Mouse (Mus musculus) testis, adult 2 months (tissue): ENCODE measurements around the gene Zscan2. TPM values are rescaled to one million over a fixed set of nuclear protein-coding genes. Genes with fewer than 3 reads are reported as not detected.

ENCODE experiments used
- H3K27ac ChIP-seq: fragments of 200-500 bp; 2 replicates; pipeline ENCODE4 v1.5.1; 2012; ENCODE audit warnings: low read depth, low read length; ENCODE audit not compliant: control insufficient read depth, insufficient read depth
- H3K27me3 ChIP-seq: fragments of 200-500 bp; 2 replicates; pipeline ENCODE4 v1.6.1; 2012; ENCODE audit warnings: mild to moderate bottlenecking, low read length, moderate library complexity; ENCODE audit not compliant: control insufficient read depth, insufficient read depth
- H3K36me3 ChIP-seq: fragments of 200-500 bp; 2 replicates; pipeline ENCODE4 v1.6.1; 2012; ENCODE audit warnings: mild to moderate bottlenecking, low read length; ENCODE audit not compliant: control insufficient read depth, insufficient read depth
- H3K4me1 ChIP-seq: fragments of 200-500 bp; 2 replicates; pipeline ENCODE4 v1.6.1; 2012; ENCODE audit warnings: low read length; ENCODE audit not compliant: control insufficient read depth, insufficient read depth
- H3K4me3 ChIP-seq: fragments of 200-500 bp; 2 replicates; pipeline ENCODE4 v1.5.1; 2012; ENCODE audit warnings: low read depth, mild to moderate bottlenecking, low read length, moderate library complexity, mixed read lengths; ENCODE audit not compliant: control insufficient read depth
- CTCF ChIP-seq: fragments of 200-500 bp; IDR thresholded peaks from 2 replicates; pipeline ENCODE4 v1.5.1; 2012; ENCODE audit warnings: low read depth, mild to moderate bottlenecking, inconsistent platforms, low read length, moderate library complexity; ENCODE audit not compliant: control insufficient read depth, insufficient read depth, insufficient replicate concordance
- POLR2A ChIP-seq: fragments of 200-500 bp; IDR thresholded peaks from 2 replicates; pipeline ENCODE4 v1.6.1; 2012; ENCODE audit warnings: low read depth, mild to moderate bottlenecking, inconsistent platforms, low read length, moderate library complexity; ENCODE audit not compliant: control insufficient read depth
- polyA plus RNA-seq: library from polyadenylated mRNA; depleted of rRNA; stranded (reverse); fragments of >200 nt; gene quantifications from 2 replicates; pipeline ENCODE4 v1.2.3, GENCODE M21; 2012

The Zscan2 gene
- polyA plus RNA-seq, 1 experiment: 35.8 TPM

DNA sequence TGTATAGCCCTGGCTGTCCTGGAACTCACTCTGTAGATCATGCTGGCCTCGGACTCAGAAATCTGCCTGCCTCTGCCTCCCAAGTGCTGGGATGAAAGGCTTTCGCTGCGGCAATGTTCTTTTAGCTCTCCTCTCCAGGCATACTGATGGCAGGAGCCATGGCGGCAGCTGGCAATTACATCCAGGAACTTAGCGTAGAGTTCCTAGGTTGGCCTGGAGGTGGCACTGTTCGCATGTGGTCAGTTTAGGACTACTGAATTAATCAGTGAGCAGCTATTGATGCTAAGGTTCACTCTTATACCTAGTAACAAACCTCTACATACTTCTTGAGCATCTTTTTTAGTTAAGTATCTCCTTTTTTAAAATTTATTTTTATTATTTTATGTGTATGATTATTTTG is 3.5 kb upstream of the Zscan2 start:
- Histone ChIP-seq H3K36me3 (peaks cover 1% of the 10 kb centered on the region; the same call in 1 of the 2 replicates), H3K4me1 (peaks cover 2% of the 10 kb centered on the region; the same call in 1 of the 2 replicates), H3K27ac (peak overlapping the region; percentile 68; the same call in 1 of the 2 replicates), H3K4me3 (peak overlapping the region; percentile 74), H3K27me3 (no peaks in the 10 kb centered on the region)
- TF ChIP-seq CTCF (peak; percentile 76; the same call in 1 of the 2 replicates), POLR2A (no peak)

DNA sequence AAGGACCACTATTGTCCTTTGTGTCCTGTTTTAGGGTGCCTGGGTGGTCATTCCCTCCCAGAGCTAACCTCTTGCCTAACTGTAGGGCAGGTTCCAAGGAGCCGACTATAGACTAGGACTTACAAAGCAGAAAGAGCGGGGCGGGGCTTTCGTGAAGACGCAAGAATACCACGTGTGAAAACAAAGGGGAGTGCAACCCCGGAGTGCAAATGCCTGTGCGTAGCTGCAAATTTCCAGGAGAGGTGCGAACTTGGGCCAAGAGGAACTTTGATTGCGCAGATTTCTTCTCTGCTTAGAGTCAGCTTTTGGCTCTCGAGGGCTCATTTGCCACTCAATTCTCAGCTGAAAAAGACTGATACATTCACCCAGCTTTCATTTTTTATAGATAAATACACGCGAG is 493 bp upstream of the Zscan2 start:
- Histone ChIP-seq H3K27me3 (no peaks in the 10 kb centered on the region), H3K36me3 (peaks cover 3% of the 10 kb centered on the region), H3K4me1 (peaks cover 2% of the 10 kb centered on the region; the same call in 1 of the 2 replicates), H3K27ac (peak overlapping the region; percentile 100), H3K4me3 (peak overlapping the region; percentile 91)
- TF ChIP-seq POLR2A (no peak), CTCF (no peak)

DNA sequence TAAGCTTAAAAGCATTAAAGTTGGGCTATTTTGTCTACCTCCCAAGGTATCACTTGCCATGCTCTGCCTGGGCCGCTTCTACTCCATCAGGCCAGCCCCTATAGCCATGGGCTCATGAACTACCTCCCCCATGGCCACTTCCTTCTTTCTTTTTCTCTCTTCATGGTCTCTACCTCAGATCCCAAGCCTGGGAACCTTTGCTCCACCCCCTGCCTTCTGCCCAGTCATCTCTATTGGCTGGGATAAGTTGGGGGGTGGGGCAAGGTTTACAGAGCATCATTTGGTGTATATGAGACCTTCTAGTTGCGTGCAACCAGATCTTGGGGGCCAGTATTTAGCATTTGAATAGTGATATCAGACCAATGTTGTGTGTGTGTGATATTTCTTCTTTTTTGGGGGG is 1.8 kb downstream of the Zscan2 start:
- H3K4me1 ChIP-seq: no peaks in the 10 kb centered on the region; the same call in 1 of the 2 replicates
- no peaks in the 10 kb centered on the region for H3K27me3 ChIP-seq
- peaks cover 3% of the 10 kb centered on the region for H3K36me3 ChIP-seq
- H3K4me3 ChIP-seq: peak overlapping the region; percentile 69
- TF ChIP-seq POLR2A (no peak), CTCF (no peak)
- 0 out of 2 replicates have a peak overlapping the region, but pooled peaks have one; percentile 27 for H3K27ac ChIP-seq

DNA sequence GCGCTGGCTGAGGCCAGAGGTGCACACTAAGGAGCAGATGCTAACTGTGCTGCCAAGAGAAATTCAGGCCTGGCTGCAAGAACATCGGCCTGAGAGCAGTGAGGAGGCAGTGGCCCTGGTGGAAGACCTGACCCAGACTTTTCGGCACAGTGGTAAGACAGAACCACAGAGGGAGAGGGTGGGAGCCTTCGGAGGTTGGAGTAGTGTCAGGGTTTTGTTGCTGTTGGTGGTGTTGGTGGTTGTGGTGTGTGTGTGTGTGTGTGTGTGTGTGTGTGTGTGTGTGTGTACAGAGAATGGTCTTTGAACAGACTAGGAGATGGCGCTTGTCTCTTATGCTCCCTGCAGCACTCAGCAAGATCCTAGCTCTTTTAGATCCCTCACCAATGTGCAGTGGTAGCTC is 2.8 kb downstream of the Zscan2 start:
- Histone ChIP-seq H3K4me3 (peak overlapping the region; percentile 69), H3K27ac (peak overlapping the region; percentile 57; the same call in 1 of the 2 replicates), H3K27me3 (no peaks in the 10 kb centered on the region), H3K4me1 (no peaks in the 10 kb centered on the region; the same call in 1 of the 2 replicates), H3K36me3 (peaks cover 5% of the 10 kb centered on the region)
- TF ChIP-seq POLR2A (no peak), CTCF (no peak)

DNA sequence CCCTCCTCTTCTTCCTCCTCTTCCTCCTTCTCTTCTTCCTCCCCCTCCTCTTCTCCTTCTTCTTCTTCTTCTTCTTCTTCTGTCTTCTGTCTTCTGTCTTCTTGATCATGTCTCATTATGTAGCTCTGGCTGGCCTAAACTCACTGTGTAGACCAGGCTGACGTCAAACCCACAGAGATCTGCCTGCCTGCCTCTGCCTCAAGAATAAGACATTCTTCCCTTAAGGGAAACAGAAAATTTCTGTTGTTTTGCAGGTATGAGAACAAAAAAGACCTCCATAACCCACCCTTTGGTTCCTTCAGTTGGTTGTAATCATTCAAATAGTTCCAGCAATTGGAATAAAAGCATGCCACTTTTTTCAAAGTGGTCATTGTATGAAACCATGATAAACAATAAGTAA is 3.4 kb downstream of the Zscan2 start:
- peaks cover 5% of the 10 kb centered on the region for H3K36me3 ChIP-seq

DNA sequence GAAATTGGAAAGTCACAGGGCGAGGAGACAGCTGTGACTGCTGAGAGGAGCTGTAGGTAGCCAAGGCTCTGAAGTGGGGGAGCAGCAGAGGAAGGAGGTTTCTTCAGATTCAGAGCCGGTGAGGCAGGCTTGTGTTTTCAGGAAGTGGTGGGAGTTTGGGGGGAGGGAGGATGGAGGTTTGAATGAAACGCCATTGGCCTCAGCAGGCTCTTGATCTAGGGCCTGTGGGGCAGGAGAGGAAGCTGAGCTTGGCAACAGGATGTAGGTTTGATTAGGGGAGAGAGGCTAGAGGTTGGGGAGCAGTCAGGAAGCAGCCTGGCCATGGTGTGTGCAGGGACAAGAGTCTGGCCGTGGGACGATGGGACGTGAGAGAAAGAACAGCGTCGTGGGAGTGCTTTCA is 4.1 kb downstream of the Zscan2 start:
- no peaks in the 10 kb centered on the region; the same call in 1 of the 2 replicates for H3K4me1 ChIP-seq
- H3K36me3 ChIP-seq: peaks cover 5% of the 10 kb centered on the region
- TF ChIP-seq CTCF: no peak
- TF ChIP-seq POLR2A: no peak
- peak overlapping the region; percentile 81 for H3K4me3 ChIP-seq
- H3K27ac ChIP-seq: peak overlapping the region; percentile 37; the same call in 1 of the 2 replicates
- no peaks in the 10 kb centered on the region for H3K27me3 ChIP-seq

More for the DNA sequence above, 3.4 kb downstream of the Zscan2 start:
- Histone ChIP-seq H3K27me3 (no peaks in the 10 kb centered on the region), H3K4me3 (peak overlapping the region; percentile 69), H3K27ac (no peak overlapping the region), H3K4me1 (no peaks in the 10 kb centered on the region; the same call in 1 of the 2 replicates)
- TF ChIP-seq CTCF (no peak), POLR2A (no peak)

DNA sequence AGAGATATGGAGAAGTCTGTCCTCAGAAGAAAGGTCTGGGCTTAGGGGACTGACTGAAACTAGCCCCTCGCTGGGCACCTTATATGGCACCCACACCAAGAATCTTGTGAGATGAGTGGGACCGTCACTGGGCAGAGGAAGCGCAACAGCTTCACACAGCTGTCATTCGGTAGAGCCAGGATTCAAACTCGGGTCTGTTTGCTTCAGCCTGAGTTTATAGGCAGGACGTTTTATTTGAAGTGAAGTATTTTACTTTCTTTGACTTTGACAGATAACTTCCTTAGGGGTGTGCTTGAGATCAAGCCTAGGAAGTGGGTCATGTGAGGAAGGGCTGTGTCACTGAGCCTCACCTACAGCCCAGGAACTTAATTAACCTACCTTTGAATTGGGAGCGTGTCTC is 4.8 kb downstream of the Zscan2 start:
- no peak for TF ChIP-seq POLR2A
- Histone ChIP-seq H3K4me3 (peak overlapping the region; percentile 81), H3K27me3 (no peaks in the 10 kb centered on the region), H3K4me1 (no peaks in the 10 kb centered on the region; the same call in 1 of the 2 replicates), H3K27ac (peak overlapping the region; percentile 2; the same call in 1 of the 2 replicates), H3K36me3 (peaks cover 5% of the 10 kb centered on the region)
